Mouse (Mus musculus): ENCODE results near the gene Snx21.

- no peak for TF ChIP-seq CTCF (IDR thresholded peaks at IDR 0.05; ENCODE audit: control insufficient read depth, insufficient read depth, insufficient read length)
- TF ChIP-seq MAX (IDR thresholded peaks at IDR 0.05), result no peak
These were observed 9.5 kb upstream of the Snx21 start for GRCm38 (mm10) chr2:164776130-164776529.
